Mouse (Mus musculus) kidney, adult 2 months (tissue): ENCODE measurements around the gene Itih1.

Experiments used
- CTCF ChIP-seq: fragments of 200-500 bp; conservative IDR thresholded peaks from 2 replicates; pipeline ENCODE4 v1.5.1; 2011; ENCODE audit warnings: low read depth, mild to moderate bottlenecking, control low read depth, low read length, moderate library complexity, mixed read lengths; ENCODE audit not compliant: insufficient read depth, insufficient read length
- POLR2A ChIP-seq: fragments of 200-500 bp; IDR thresholded peaks from one replicate; pipeline ENCODE4 v1.6.1; 2011; ENCODE audit warnings: low read depth, low read length, control low read depth

GRCm38 (mm10) chr14:30902628-30903027 lies 40.5 kb downstream of the Itih1 start:
- TF ChIP-seq CTCF (no peak), POLR2A (no peak)
